Mouse (Mus musculus) left cerebral cortex, postnatal 36 days (tissue): ENCODE results near the gene Arhgap27. TPM values are rescaled to one million over a fixed set of nuclear protein-coding genes. Genes with fewer than 3 reads are reported as not detected.
"Not testable (repeated sequence)": the region's sequence is repeated elsewhere in the genome, so short reads cannot be mapped to it uniquely, and the experiment has no call there.

Experiments
- DNase-seq, 2 experiments: peaks; one replicate each; pipeline ENCODE4 v3.0.0; 2021 to 2022; ENCODE audit warnings: low spot score in 2 of 2, mixed read lengths in 1 of 2
- intact Hi-C: fragments of 180-260 bp; cut with DNase I; formaldehyde crosslinking; loops from one replicate; pipeline ENCODE4 v1.15.1; 2025
- total RNA-seq, 2 experiments: library from RNA; stranded (reverse); gene quantifications; 2 replicates each; pipeline ENCODE4 v1.2.3; 2021

Gene Arhgap27
- 10 to 100 TPM; 11.6 to 12.6 TPM for total RNA-seq

DNA sequence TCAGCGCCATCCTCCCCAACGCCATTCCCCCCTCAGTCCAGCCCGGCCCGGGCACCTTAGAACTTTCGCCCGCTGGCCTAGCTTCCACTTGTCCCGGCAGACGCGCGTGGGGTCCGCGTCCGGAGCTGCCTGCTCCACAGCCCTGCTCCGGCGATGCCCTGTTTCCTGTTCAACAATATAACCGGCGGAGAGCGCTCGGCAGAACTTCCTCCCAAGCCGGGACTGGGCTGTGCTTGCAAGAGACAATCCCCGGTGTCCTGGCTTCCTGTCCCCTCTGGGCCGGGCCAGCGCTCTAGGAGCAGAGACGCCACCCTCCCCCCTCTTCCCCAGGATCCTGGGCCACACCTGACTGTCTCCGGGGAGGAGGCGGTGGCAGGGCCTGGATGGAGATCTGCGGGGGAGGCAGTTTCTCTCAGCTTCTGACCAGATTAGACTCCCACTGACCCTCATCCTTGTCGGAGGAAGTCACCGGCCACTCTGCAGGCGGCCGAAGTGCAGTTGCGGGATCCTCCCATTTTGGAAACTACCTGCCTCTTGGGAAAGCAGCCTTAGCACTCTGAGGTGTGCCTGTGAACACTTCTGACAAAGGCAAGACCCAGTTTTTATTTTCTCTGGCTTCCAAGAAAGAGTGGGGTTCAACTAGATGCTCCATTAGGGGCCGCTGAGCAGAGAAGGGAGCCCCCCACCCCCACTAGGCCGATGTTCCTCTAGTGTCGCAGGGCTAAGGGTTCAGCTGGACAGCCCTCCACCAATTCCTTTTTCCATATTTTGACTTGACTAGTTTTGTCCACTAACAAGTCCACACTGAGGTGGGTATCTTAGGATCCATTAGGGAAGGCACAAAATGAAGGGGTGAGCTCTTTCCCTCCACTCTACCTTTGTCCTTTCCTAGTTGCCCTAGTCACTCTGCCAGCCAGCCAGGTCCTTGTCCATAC lies at the start of gene Arhgap27:
Arhgap27 (minus strand) TSS at position 479 of the 935 bp plus-strand sequence.
- intact Hi-C loops = loop anchor here (2.0 kb wide), 1 partner anchor 35 kb away; no protein-coding TSS in a partner anchor

DNA sequence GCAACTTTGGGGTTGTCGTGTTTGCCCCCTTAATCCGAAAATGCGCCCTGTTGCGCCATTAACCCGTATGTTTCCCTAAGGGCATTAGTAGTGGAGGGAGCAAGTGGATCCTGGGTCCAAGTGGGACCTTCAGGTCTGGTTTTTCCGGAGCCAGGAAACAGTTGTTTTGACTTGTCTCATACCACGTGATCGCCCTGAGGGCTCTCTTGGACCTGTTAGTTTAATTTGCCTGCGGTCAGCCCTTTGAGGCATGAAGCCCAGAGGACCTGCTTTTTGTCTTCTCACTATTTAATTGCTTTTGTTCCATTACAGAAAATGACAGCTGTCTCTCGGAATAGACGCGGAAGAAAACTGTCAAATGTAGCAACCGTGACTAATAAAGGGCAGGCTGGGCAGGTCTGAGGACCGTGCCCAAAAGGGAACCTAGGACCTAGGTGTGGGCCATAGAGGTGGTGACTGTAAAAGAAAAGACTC lies 49.5 kb upstream of the Arhgap27 start:
- intact Hi-C loops = no loop called here
- no peak for DNase-seq

More for the DNA sequence above, at the start of gene Arhgap27:
- DNase-seq = peak; percentile 38 to 52

DNA sequence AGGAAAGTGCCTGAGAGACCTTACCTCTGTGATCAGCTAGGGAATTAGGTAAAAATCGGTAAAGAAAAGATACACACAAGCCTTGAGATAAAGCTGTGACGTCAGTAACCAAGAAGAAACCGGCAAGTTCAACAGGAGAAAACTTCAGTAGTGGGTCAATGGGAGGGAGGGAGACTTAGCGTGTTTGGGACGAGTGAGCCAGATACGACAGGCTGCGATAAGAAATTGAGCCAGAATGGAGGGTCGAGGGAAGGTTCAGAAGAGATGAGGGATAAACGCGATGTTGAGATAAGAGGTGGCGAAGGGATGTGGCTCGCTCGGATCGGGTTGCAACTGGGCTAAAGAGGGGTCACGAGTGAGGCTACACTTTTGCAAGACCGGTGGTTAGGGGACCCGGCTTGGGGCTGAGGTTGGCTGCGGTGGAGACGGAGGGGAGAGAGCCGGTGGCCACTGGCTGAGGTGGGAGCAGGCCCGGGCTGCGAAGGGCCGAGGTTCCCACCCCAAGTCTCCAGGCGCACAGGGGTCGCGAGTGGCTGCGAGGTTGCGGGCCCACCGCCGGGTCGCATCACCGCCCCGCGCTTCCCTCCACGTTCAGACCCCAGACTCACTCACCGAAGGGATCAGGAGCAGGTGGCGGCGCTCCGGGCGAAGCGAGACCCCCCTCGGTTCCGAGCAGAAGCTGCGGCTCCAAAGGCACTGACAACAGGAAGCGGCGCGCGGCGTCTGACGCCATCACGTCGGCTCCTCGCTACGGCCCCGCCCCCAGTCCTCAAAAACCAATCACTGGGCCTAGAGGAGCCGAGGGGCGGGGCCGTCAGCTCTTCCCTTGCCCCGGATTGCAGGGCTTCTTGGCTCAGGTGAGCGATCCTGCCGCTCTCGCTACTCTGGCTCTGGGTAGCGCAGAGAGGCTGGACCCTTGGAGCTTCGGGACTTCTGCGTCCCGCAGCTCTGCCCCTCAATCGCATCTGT lies 48.8 kb upstream of the Arhgap27 start, which contains the start of gene Plekhm1:
Plekhm1 (minus strand) TSS at position 707 of the 969 bp plus-strand sequence.
- DNase-seq = peak; percentile 93 to 94
- intact Hi-C loops = no loop called here

DNA sequence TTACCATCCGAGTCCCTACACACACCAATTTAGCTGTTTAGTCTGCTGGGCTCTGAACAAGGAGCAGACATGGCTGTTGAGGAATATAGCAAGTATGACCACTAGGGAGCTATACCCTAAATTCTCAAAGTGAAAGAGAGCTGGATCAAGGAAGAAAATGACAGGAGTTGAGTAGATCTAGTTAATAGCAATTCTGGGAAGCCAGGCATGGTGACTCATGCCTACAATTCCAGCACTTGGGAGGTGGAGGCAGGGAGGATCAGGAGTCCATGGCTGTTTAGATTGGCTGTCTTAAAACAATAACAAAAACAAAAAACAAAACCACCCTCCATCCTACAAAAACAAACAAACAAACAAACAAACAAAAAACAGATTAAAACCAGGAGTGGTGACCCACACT lies 47.8 kb upstream of the Arhgap27 start:
- no peak for DNase-seq
- intact Hi-C loops = no loop called here

DNA sequence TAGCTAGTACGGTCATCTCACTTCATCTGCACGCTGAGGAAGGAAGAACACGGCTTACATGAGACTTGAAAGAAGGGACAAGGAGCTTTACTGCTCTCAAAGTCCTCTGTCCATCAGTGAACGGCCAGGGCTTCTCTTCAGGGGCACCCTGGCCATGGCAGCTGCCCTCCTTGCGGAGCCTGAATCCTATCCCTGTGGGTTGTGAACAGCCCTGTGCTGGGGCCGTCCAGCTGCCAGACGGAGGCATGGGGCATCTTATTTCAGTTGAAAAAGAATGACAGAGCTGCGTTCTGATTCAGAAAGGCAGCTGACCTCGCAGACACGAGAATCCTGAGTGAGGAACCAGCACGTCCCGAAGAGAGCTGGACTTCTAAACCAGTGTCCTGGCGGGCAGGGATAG lies 45.4 kb upstream of the Arhgap27 start:
- intact Hi-C loops = no loop called here
- DNase-seq = no peak

DNA sequence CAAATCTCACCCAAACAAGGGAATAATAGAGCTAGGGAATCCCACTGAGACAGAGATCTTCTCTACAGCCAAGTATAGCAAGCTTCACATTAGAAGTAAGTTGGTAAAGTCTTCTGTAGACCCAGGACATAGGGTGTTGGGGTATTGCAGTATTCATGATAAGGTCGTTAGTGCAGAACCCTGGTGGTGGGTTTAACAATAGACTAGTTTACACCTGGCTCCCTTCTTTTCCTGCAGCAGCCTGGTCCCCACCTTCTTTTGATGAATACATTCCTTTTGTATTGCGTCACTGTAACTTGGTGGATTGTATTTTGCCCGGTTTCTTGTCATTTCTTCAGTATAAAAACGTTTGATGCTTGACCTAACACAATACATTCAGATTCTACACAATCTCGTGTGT lies 43.6 kb upstream of the Arhgap27 start:
- intact Hi-C loops, DNase-seq: not testable (repeated sequence)

DNA sequence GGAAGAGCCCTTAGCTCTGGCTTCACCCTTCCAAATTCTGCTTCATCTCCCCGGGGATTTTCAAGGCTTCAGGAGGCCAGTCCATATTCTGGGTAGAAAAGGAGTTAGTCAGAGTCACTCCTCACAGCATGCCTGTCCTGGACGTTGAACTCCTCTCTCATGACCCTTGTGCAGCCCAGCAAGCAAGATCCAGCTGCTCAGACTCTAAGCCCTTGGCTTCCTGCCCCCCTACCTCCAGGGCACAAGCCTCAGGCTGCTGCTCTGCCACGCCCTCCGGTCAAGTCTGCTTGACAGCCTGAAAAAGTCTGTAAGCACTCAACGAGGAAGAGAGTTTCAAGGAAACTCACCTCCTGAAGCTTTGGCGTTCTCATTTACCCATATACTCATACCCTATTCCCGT lies 43.1 kb upstream of the Arhgap27 start:
- no peak for DNase-seq
- intact Hi-C loops = no loop called here

DNA sequence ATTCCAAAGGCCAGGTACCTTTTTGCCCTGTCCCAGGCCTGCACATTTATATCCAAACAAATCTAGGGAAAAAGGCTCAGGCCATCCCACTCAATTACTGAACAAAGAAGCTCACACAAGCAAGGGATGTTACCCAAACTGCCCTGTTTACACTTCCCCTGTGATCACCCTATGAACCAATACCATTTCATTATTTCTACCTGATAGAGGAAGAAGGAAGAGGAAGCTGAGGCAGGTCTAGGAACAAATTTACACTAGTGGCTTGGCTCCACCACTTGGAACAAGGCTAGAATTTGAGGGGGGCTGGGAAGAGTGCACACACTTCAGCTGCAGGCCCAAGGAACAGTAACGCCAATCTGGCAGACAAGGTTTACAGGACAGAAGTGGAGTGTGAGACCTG lies 42.3 kb upstream of the Arhgap27 start:
- no peak for DNase-seq
- intact Hi-C loops = no loop called here

DNA sequence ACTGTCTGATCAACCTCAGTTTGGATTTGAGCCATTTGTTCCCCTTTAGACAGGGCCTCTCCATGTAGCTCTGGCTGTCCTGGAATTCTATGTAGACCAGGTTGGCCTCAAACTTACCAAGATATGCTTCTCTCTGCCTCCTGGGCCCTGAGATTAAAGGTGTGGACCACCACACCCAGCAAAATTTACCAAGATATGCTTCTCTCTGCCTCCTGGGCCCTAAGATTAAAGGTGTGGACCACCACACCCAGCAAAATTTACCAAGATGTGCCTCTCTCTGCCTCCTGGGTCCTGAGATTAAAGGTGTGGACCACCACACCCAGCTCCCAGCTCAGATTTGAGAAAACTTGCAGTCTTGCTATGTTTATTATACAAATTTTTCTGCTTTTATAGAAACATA lies 41.1 kb upstream of the Arhgap27 start:
- no peak for DNase-seq
- intact Hi-C loops = no loop called here

DNA sequence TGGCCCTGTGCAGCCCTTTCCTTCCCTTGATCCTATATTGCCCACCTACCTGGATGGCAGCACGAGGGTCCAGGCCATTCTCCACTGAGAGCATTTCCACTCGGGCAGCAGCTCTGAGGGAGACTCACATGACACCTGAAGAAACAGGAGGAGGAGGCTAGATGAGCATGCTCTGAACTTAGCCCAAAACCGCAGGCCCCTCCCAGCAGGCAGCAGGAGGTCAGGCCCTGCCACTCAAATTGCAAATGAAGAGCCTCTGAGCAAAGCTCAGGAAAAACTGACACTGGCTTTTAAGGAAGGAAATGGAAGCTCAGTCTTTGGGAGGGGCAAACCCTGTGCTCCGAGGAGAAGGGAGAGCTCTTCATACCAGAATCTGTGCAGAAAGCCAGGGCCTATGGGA lies 40.3 kb upstream of the Arhgap27 start:
- intact Hi-C loops = no loop called here
- DNase-seq = no peak

DNA sequence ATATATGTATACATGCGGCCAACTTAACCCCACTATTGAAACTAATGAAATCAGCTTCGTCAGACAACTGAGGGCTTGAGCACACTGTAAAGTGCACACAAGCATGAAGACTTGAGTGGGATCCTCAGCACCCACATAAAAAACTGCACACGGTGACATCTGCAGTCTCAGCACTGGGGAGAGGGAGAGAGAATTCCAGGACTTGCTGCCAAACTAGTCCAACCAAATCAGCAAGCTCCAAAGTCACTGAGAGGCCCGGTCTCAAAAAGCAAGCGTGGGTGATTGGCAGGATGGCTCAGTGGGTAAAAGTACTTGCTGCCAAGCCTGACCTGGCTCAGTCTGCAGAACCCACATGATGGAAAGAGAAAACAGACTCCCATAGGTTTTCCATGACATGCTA lies 39.2 kb upstream of the Arhgap27 start:
- intact Hi-C loops = no loop called here
- peak; percentile 23 to 43 for DNase-seq

DNA sequence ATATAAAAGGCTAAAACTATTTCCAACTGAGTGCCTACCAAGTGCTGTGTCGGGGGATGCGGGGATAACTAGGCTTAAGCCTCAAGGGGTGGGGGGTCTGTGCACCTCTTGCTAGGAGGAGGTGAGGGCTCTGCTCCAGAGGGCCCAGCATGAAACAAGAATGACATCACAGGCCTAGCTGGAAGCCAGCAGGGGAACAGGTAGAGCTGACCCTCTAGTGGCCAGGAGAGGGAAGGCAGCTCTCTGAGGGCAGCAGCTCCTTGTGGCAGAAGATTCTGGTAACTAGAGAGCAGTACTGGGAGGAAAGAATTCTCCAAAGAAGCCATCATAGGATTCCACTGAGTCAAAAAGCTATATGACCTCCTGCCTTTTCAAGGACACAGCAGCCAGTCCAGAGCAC lies 38.7 kb upstream of the Arhgap27 start:
- peak; percentile 30 to 55 for DNase-seq
- intact Hi-C loops = no loop called here

DNA sequence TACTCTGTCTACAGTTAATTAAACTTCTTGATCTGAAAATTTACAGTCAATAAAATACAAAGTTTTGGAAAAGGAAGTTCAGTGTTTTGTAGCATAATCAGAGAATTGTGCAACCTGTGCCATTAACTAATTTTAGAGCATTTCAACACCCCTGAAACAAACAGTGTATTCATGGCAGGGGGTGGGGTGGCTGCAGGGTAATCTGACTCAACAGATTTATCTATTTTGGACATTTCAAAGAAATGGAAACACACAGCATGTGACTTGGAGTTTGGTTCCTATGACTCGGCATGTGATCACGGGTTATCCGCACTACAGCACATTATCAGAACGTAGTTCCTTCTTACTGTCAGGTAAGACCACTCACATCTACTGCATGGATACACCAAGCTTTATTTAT lies 36.5 kb upstream of the Arhgap27 start:
- no peak for DNase-seq
- intact Hi-C loops = loop anchor here (2.0 kb wide), 1 partner anchor 37 kb away; the partner anchor contains the start of gene Arhgap27

DNA sequence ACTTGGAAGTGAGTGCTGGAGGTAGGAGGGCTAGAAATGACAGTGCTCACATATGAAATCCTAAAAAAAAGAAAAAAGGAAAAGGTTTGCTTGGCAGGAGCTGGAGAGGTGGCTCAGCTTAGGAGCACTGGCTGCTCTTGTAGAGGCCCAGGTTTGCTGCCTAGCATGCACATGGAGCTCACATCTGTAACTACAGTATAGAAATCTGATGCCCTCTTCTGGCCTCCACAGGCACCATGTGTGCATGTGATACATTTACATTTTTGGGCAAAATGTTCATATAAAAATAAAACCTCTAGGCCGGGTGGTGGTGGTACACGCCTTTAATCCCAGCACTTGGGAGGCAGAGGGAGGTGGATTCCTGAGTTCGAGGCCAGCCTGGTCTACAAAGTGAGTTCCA lies 35.6 kb upstream of the Arhgap27 start:
- DNase-seq = no peak
- intact Hi-C loops = loop anchor here (2.0 kb wide), 1 partner anchor 36 kb away; the partner anchor contains the start of gene Arhgap27

DNA sequence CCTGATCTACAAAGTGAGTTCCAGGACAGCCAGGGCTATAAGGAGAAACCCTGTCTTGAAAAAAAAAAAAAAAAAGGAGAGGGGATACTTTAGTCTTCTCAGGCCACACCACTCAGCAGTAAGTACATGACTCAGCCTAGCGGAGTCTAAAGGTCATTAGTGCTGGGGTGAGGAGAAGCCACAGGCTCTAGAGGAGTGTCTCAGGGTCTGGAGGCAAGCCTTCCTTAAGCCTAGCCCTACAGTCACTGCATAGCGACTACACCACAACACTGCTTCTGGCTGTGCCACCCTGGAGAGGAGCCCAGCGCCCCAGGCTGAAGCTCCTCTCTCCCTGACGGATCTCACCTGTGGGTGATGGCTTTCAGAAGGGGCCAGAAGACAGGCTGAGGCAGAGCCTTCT lies 33.2 kb upstream of the Arhgap27 start:
- no peak for DNase-seq
- intact Hi-C loops = no loop called here

DNA sequence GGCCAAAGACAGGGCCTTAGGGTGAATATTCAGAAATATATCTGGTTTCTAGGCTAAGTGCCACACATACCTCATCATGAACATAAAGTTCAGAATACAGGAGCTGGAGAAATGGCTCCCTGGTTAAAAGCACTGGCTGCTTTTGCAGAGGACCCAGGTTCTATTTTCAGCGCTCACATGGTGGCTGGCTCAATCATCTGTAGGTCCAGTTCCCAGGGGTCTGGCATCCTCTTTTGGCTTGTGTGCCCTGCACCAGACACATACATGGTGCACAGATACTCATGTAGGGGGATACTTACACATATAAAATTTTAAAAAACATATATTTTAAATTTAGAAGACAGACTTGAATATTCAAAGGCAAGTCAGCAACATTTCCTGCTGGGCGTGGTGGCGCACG lies 32.7 kb upstream of the Arhgap27 start:
- no peak for DNase-seq
- intact Hi-C loops = no loop called here

DNA sequence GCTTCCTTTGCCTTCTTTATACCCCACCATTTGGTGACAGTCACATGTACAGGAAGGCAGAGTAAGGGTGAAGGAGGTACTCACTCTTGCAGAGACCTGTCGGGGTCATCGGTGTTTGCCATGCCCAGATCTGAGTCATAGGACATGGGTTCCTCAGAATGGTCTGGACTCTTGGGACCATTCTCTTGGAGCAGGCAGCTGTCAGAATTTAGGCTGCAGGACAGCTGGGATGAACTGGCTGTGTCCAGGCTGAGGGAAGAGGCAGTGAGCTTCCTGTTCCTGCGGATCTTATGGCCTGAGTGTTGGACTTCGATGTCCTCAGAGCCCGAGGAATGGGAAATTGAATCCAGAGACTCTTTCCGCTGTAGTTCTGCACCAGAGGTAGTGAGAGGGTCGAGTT lies 31.1 kb upstream of the Arhgap27 start:
- DNase-seq = no peak
- intact Hi-C loops = no loop called here

DNA sequence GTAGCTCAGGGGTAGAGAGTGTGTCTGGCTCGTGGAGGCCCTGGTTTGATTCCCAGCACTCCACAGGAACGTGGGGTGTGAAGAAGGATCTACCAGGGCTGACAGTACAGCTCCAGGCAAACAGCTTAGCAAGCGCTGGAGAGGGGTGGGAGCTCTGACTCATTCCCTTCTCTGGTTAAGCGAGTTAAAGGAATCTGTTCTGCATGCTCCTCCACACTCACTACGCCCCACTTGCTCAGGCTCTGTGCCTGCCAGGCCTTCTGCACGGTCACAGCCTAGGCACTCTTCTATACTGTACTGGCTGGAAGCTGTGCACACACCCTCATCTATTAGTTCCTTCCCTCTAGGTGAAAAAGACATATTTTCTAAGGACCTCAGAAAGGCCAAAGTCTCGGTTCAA lies 30.5 kb upstream of the Arhgap27 start:
- DNase-seq = no peak
- intact Hi-C loops = no loop called here

DNA sequence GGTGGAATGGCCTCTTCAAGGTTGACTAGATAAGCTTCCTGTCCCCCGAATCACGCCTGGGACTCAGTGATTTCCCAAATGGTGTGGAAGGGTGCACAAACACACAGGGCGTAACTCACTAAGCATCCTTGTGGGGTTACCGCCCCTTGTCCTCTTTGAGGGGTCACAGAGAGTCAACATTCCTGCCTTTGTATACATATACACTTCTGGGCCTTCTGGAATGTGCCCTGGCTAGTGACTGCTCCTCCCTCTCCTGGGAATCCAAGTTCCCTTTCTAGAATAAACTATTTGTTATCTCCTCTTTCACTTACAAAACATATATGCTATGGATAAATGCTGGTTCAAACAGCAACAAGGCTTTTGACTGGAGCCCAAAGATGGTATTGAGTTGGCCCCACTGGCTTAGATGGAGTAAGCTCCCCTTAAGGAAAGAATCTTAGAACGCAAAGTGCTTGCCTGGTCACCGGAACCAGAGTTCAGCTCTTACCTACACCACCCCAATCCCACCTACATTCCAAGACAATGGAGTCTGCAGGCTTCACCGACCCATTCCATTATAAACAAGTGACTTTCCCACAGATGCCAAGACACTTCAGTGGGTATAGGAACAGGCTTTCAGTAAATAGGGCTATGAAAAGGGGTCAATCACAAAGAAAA lies 24.5 kb upstream of the Arhgap27 start:
- DNase-seq = no peak
- intact Hi-C loops = no loop called here
